Mouse (Mus musculus): ENCODE data around the gene Adcy4.

Adcy4 gene

DNA sequence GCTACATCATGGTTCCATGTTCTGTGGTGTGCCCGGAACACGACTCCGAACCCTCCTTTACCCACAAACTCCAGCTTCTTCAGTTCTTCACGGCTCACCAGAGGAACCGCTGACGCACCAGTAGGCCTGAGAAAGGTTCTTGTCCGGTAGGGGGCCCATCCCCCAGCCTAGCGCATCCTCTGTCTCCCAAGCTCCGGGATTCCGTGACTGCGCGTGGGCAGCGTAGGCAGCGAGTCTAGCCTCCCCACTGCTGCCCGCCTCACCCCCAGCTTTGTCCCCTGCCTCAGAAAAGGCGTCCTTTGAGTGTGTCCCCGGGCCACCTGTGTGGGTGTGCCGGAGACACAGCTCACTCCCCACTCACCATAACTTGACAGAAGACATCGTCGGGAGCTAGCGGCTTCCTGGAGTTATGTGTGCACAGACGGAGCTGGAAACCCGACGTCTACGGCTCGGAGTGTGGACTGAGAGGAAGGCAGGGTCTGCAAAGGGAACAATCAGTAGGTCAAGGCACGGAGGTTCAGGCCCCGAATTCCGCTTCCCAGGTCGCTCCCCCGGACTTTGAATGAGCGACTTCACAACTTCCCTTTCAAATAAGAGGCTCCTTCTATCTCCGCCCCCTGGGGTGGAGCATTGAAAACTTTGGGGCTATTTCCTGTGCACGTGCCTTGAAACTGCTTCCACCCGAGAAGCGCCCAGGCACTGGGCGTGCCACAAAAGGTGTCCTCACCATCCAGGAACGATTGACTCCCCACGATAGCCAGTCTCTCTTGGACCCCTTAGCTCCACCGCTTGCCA is 4.6 kb upstream of the Adcy4 start, which contains the start of gene Ripk3:
Gene Ripk3 (minus strand): TSS at position 610 of the 795 bp plus-strand sequence.
- DNase-seq (ENCODE audit: low read depth, low spot score): peak; percentile 91

DNA sequence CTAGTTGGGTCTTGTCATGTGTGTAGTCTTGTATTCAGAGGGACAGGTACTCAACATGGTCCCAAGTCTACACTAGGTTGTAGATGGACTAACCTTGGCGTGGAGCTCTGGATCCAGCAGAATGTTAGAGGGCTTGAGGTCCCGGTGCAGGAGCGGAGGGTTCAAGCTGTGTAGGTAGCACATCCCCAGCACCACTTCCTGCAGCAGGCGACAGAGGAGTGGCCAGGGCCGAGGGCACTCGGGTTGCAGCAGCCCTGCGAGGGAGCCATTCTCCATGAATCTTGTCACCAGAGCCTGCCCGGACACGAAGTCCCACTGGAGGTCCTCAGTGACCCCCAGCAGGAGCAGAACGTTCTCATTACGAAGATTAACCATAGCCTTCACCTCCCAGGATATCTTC is 3.8 kb upstream of the Adcy4 start:
- DNase-seq (ENCODE audit: low read depth, low spot score): no peak

DNA sequence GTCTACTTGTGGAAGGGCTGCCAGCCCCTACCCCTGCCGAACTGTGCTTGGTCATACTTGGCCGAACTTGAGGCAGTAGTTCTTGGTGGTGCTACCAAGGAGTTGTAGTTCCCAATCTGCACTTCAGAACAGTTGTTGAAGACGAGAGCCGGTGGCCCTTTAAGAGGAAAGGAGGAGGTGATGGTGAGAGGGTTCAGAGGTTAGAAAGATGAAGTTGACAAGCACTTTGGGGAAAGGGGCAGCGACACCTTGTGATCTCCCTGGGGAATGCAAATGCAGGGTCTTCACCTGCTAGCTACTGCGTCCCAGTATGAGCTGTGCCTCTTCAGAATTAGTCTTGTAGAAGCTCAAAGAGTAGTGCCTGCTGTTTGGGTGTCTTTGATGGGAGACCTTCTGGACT is 1.3 kb upstream of the Adcy4 start:
- peak; percentile 13 for DNase-seq (ENCODE audit: low read depth, low spot score)

DNA sequence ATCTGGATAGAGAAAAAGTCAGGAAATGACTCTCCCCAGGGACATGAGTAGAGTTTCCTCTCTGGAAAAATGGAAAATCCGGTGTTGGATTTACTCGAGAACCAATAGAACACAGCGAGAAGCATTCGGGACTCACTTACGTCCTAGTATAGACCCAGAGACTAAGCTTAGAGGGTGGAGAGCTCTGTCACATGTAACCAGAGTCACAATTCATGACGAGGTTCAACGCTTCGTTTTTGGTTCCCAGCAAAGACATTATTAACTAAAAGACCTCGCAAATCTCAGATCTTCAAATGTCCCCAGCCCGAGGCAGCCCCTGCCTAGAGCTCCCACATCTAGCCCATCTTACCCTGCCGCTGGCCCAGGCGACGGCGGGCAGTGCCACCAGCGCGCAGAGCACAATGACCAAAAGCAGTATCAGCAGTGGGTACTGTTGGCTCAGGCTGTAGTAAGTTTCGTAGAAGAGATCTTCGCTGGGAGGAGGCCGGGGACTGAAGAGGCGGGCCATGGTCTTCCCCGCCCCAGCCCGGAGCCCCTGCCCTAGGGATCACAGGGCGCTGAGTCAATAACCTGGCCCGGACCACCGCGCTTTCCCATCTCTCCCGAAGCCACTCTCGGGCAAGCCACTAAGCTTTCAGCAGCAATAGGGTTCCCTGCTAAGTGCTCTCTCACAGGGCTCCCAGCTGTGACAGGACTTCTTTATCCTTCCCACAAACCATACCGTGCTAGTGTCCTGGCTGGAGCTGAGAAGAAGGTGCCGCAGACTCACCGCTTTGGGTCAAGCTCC is 531 bp downstream of the Adcy4 start:
- no peak for DNase-seq (ENCODE audit: low read depth, low spot score)

DNA sequence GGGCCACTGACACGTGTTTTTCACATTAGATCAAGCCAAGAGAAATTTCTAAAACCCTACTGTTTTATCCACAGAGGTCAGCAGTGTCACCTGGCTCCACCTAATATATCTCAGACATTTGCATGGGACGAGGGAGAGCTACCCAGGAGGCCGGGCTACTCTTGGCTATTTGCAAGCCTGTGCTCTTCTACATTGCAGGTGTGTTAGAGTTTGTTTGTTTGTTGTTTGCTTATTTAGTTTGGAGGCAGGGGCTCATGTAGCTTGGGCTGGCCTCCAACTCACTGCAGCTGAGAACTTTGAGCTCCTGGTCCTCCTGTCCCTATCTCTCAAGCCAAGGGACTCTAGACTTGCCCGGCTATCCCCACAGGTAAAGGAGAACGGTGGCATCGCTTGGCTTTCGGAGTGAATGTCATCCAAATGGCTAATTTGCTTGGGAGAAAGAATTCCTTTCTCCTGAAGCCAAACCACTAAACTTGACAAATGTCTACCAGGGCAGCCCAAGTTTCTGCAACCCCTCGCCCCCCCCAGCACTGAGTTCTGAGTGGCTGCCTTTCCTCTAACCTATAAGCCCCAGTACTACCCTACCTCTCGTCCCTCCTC is 1.4 kb downstream of the Adcy4 start:
- no peak for DNase-seq (ENCODE audit: low read depth, low spot score)

DNA sequence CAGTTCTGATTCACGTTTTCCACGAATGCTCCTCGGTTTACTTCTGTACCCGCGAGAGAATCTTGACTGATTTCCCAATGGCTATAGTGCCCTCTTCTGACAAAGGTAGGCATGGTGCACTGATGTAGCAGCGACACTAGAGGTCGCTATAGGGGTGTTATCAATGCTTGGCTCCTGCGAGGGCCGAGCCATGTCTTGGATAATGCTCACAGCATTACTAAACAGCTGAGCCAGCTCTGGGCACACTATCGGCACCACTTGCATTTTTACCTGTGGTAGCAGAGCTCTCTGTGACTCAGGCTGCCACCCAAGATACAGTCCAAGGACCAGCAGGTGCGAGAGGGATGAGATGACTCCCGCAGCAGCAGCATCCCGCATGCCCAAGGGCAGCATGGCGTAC is 2.6 kb downstream of the Adcy4 start:
- peak; percentile 81 for DNase-seq (ENCODE audit: low read depth, low spot score)

DNA sequence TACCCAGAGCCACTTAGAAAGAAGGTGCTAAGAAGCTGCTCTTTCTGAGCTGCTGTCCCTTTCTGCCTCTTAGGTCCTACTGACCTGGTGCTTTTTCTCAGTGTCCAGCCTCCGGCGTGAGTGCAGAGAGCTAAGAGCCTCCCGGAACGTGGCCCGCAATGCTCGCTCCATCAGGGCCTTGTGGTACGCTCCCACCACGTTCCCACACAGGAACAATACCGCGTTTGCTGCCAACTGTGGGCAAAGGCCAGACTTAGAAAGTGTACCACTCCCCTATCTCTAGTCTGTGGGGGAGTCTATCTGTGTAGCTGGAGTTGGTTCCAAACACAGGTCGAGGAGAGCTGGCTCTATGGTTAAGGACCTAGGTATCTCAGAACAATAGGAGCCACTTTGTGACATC is 3.2 kb downstream of the Adcy4 start:
- DNase-seq (ENCODE audit: low read depth, low spot score): no peak

DNA sequence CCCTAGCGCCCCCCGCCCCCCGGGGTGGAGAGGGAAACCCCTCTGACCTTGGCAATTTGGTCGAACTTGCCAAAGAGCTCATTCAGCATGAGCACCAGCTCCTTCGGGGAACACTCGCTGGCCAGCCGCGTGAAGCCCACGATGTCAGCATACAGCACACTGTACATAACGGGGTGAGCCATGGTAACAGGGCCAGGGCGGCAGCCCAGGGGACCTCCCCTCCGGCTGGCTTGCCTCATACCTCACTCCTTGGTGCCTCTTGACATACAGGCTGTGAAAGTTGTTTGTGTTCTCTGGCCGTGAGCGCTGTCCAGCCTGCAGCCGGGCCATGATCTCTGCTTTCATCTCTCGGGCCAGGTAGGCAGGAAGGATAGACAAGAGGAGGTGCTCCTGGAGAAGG is 4.2 kb downstream of the Adcy4 start:
- DNase-seq (ENCODE audit: low read depth, low spot score): no peak

DNA sequence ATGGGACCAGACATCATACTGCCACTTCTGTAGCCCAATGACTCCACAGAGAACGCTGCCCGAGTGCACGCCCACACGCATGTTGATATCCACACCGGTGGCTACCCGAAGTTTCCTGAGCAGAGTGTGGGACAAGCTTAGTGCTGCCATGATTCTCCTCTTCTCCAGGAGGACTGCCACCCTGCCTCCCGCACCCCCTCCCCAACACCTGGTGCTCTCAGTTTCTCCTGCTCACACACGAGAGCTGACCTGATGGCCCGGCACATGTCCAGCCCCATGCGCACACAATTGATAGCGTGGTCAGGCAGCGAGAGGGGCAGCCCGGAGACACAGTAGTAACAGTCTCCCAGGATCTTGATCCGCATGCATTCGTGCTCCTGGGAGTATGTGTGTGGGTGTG is 5.2 kb downstream of the Adcy4 start:
- no peak for DNase-seq (ENCODE audit: low read depth, low spot score)

DNA sequence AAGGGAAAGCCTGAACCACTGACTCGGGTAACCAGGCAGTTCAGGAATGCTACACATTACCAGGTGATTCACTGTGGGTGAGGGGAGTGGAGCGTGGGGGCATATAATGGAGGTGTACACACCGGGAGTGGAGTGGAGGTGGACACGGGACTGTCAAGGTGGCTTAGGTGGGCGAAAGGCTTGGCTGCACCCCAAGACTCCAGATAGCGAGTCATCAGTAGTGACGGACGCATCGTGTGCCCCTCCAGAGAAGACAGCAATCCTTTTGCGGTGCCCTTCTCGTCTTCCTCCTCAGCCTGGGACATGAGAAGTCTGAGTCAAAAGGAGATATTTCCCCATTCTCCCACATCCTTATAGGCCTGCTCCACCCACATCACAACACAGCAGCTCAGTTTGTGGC is 6.1 kb downstream of the Adcy4 start:
- no peak for DNase-seq (ENCODE audit: low read depth, low spot score)

DNA sequence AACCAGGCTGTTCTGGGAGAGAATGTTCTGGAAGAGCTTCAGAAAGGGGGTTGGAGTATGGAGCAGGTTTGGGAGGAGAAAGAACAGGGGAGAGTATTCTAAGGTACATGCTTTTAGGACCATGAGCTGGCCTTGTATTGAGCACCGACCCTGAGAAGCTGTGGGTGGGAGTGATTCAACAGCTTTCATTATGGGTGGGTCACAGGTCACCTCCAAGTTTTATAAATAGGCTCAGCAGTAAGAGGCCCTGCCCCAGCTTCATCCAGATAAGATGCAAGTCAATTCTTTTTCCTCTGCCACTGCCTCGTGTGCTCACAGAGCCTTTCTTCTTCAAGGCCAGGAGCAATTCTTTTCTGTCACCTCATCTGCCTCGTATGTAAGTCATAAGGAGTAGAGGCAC is 6.7 kb downstream of the Adcy4 start:
- no peak for DNase-seq (ENCODE audit: low read depth, low spot score)

DNA sequence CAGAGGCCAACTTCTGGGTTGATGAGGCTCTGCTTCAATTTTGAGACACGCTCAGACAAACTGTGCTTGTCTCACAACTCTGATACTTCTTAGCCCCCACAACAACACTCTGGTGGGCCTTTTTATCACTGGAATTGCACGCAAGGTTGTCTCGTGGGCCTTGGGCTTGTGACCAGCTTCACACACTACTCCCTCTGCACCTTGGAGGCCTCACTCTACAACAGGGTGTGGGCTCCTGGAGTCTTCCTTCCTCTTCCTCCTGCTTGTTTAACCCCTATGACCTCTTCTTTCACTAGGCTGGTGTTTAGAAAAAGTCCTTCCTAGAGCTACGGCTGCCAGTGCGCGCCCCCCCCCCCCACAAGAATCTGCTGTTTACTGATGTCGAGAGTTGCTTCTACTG is 7.2 kb downstream of the Adcy4 start:
- no peak for DNase-seq (ENCODE audit: low read depth, low spot score)

DNA sequence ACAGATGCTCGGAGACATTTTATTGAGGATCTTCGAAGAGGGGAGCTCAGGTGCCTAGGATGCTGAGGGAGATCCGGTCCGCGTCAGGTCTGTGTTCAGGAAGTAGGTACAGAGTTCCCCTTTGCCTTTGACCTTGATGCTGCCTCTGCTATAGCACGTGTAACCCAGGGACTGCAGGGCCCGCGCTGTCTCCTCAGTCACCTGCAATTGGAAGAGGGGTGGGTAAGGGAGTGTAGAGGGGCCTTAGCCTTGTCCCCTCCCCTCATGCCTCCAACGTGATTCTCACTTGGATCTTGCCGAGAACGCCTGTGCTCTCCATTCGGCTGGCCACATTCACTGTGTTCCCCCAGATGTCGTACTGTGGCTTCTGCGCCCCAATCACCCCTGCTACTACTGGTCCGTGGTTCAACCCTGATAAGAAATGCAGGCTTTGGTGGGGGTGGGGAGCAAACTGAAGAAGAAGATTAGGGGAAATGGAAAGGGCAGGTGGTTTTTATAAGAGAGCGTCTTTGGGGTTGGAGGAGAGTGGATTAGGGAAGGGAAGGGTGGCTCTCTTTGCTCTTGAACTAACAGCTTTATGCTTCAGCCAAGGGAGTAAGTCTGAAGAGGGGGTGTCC is 14.7 kb downstream of the Adcy4 start:
- DNase-seq (ENCODE audit: low read depth, low spot score): no peak

DNA sequence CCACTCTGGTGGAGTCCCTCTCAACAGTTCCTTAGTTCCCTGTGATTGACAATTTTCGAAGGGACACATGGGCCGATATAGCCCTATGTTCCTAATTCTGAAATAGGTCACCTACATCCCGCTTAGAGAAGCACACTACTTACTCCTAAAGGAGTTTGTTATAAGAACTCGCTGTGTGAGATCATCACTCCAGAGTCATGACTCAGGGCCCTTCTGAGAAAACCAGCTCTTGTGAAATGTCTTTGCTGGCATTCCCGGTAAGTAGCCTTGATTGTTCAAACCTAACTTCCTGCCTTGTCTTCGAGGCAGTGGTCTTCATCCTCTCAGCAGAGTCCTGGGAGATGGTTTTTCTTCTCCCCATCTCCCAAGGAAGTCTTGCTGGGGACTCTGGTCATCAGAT is 15.3 kb downstream of the Adcy4 start:
- DNase-seq (ENCODE audit: low read depth, low spot score): no peak

DNA sequence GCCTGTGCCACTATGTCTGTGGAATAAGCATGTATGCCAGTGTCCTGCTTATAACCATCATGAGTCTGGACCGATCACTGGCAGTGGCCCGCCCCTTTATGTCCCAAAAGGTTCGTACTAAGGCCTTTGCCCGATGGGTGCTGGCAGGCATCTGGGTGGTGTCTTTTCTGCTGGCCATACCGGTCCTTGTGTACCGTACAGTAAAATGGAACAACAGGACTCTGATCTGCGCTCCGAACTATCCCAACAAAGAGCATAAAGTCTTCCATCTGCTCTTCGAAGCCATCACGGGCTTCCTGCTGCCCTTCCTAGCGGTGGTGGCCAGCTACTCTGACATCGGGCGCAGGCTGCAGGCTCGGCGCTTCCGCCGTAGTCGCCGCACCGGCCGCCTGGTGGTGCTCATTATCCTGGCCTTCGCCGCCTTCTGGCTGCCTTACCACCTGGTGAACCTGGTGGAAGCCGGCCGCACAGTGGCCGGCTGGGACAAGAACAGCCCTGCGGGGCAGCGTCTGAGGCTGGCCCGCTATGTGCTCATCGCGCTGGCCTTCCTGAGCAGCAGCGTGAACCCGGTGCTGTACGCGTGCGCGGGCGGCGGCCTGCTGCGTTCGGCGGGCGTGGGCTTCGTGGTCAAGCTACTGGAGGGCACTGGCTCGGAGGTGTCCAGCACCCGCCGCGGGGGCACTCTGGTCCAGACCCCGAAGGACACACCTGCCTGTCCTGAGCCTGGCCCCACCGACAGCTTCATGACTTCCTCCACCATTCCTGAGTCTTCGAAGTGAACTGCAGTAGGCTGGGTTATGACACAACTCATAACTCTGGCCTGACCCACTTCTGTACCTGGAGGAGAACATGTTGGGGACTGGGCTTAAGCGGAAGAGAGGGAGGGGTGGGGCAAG is 16.1 kb downstream of the Adcy4 start:
- DNase-seq (ENCODE audit: low read depth, low spot score): no peak

DNA sequence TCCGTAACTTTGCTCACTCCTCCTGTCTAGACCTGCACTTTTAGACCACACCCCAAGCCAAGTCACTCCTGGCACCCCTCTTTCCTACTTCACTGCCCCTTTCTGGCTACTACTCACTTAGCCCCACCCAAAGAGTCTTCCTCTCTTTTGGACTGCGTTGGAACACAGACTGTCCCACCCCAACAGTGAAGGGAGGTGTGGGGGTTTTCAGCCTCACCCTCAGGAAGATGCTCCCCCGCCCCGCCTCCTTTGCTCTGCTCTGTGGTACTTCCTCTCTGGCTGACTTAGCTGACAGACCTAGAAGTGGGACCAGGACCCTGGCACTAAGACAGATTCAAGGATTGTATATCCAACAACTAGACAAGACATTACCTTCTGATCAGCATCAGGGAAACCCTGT is 18.2 kb downstream of the Adcy4 start, which contains the start of gene Ltb4r1:
Gene Ltb4r1 (plus strand): TSS at position 267 of the 400 bp plus-strand sequence.
- DNase-seq (ENCODE audit: low read depth, low spot score): no peak

DNA sequence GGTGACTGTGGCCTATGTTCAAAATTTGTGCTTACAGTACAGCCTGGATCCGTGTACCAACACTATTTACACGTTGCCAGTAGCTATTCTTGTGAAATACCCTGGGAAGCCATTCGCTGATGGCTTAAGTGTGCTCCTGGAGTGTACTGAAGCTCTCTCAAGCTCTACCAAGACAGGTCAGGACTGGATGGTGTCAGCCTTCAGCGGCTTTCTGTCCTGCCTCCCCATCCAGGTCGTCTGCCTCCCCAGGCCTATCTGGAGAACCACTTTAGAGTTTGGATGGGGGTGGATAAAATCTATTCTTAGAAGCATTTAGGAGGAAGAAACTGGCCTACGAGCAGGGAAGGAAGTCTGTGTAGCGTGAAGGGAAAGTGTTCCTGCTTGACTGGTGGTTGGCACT is 20.7 kb downstream of the Adcy4 start:
- DNase-seq (ENCODE audit: low read depth, low spot score): no peak

DNA sequence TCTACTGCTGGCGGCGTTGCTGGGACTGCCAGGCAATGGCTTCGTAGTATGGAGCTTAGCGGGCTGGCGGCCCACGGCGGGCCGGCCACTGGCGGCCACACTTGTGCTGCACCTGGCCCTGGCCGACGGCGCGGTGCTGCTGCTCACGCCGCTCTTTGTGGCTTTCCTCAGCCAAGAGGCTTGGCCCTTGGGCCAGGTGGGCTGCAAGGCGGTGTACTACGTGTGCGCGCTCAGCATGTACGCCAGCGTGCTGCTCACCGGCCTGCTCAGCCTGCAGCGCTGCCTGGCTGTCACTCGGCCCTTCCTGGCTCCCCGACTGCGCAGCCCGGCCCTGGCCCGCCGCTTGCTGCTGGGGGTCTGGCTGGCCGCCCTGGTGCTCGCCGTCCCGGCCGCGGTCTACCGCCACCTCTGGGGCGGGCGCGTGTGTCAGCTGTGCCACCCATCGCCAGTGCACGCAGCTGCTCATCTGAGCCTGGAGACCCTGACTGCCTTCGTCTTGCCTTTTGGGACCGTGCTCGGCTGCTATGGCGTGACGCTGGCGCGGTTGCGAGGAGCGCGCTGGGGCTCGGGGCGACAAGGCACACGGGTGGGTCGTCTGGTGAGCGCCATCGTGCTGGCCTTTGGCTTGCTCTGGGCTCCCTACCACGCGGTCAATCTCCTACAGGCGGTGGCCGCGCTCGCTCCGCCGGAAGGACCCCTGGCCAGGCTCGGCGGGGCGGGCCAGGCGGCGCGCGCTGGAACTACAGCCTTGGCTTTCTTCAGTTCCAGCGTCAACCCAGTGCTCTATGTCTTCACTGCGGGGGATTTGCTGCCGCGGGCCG is 21.7 kb downstream of the Adcy4 start:
- no peak for DNase-seq (ENCODE audit: low read depth, low spot score)

DNA sequence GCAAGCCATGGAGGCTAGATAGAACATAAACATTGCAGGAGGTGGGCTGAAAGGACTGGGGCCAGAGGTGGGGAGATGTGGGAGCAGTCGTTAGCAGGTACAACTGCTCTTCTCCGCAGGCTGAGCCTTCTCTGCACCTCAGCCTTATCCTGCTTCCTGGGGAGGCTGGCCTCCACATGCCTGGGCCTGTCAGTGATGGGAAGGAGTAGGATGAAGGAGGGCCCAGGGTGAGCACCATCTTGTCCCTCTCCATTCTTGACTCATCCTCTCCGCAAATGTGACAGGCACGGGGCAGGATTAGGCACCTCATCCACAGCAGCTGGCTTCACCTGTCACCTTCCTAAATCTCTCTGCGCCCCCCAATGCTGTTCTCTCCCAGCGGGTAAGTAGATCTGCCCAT is 22.7 kb downstream of the Adcy4 start, which contains the start of gene Ltb4r2:
Gene Ltb4r2 (plus strand): TSS at position 266 of the 400 bp plus-strand sequence.
- DNase-seq (ENCODE audit: low read depth, low spot score): no peak

DNA sequence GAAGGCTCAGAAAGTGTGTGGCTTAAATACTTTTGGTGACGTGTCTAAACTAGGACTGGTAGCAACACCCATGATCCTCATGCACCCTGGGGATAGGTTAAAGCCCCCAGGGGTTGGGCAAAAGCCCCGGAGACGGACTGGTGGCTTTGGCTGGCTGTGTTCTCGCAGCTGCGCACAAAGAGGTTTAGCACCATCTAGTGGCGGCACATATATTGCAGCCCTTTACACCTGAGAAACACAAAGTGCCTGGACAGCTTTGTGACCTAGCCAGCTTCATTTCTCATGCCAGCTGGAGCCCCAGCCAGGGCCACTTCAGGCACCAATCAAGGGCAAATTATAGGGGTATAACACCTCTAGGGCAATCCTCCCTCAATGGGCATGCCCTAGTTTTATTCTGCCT is 23.7 kb downstream of the Adcy4 start:
- peak; percentile 82 for DNase-seq (ENCODE audit: low read depth, low spot score)
